Mouse (Mus musculus) hindbrain, postnatal 0 days (tissue): ENCODE data around the gene Gm5286. TPM values are rescaled to one million over a fixed set of nuclear protein-coding genes. Genes with fewer than 3 reads are reported as not detected.
"Not testable (repeated sequence)": the region's sequence is repeated elsewhere in the genome, so short reads cannot be mapped to it uniquely, and the experiment has no call there.

Experiments
- ATAC-seq: fragments of 200-750 bp; cut with Nextera tagmentation; 2 replicates; pipeline ENCODE4 v1.8.0; 2017; ENCODE audit warnings: mild to moderate bottlenecking, moderate TSS enrichment, moderate library complexity
- DNase-seq: peaks from one replicate; pipeline ENCODE4 v3.0.0-alpha.2; 2015; ENCODE audit warnings: low spot score
- H3K27ac ChIP-seq: fragments of 300-500 bp; sonication (generic); 2 replicates; pipeline ENCODE4 v1.5.1; 2014; ENCODE audit warnings: mild to moderate bottlenecking
- H3K27me3 ChIP-seq: fragments of 300-500 bp; sonication (generic); 2 replicates; pipeline ENCODE4 v1.6.1; 2014; ENCODE audit warnings: low read length, mixed read lengths; ENCODE audit not compliant: insufficient read depth
- H3K36me3 ChIP-seq: fragments of 300-500 bp; sonication (generic); 2 replicates; pipeline ENCODE4 v1.6.1; 2014; ENCODE audit warnings: low read length, mixed read lengths; ENCODE audit not compliant: insufficient read depth
- H3K4me1 ChIP-seq: fragments of 300-500 bp; sonication (generic); 2 replicates; pipeline ENCODE4 v1.6.1; 2014; ENCODE audit warnings: antibody characterized with exemption, low read length, mixed read lengths; ENCODE audit not compliant: insufficient read depth
- H3K4me2 ChIP-seq: fragments of 300-500 bp; sonication (generic); 2 replicates; pipeline ENCODE4 v1.6.1; 2014; ENCODE audit warnings: low read depth, mild to moderate bottlenecking, low read length, moderate library complexity, mixed read lengths
- H3K4me3 ChIP-seq: fragments of 300-500 bp; sonication (generic); 2 replicates; pipeline ENCODE4 v1.5.1; 2014; ENCODE audit warnings: low read length
- H3K9ac ChIP-seq: fragments of 300-500 bp; sonication (generic); replicated peaks from 2 replicates; pipeline ENCODE4 v1.6.1; 2014; ENCODE audit warnings: mild to moderate bottlenecking, low read length, moderate library complexity, mixed read lengths
- H3K9me3 ChIP-seq: fragments of 300-500 bp; sonication (generic); 2 replicates; pipeline ENCODE4 v1.6.1; 2016; ENCODE audit warnings: low read length, mixed read lengths
- WGBS: fragments of 180-500 bp; shearing (Covaris S2); extraction: QIAGEN DNeasy Blood & Tissue Kit; methylation state at CpG from one replicate; pipeline ENCODE4 v1.1.7; 2014; 5-methylcytosine and 5-hydroxymethylcytosine counted together
- polyA plus RNA-seq: library from polyadenylated mRNA; unstranded; fragments of >200 nt; fragmentation: Nextera tagmentation; extraction: Ambion mirVana; gene quantifications from 2 replicates; pipeline ENCODE4 v1.2.1, GENCODE M21; 2015
- total RNA-seq: library from RNA; depleted of rRNA; stranded (reverse); fragments of >200 nt; gene quantifications from 2 replicates; pipeline ENCODE4 v1.2.3, GENCODE M21; 2014; rRNA removed

The Gm5286 gene
- total RNA-seq, result not detected in 2 replicates
- polyA plus RNA-seq, result not detected in 2 replicates

GRCm38 (mm10) chr3:94196414-94196813, at the start of gene Gm5286:
TSS of gene Gm5286 (plus strand) at chr3:94196714.
- H3K4me3 ChIP-seq, H3K36me3 ChIP-seq, H3K9ac ChIP-seq, DNase-seq, H3K4me1 ChIP-seq, H3K9me3 ChIP-seq, H3K27me3 ChIP-seq, ATAC-seq, H3K27ac ChIP-seq, H3K4me2 ChIP-seq: not testable (repeated sequence)
- WGBS, result 77% methylated on average over 2 of the region's 4 CpGs

- not testable (repeated sequence) for H3K4me1 ChIP-seq, H3K27me3 ChIP-seq, H3K27ac ChIP-seq, H3K36me3 ChIP-seq, H3K4me3 ChIP-seq, DNase-seq, H3K9ac ChIP-seq, H3K9me3 ChIP-seq, ATAC-seq, H3K4me2 ChIP-seq
These were observed 29.2 kb upstream of the Gm5286 start for GRCm38 (mm10) chr3:94167351-94167750.

DNA sequence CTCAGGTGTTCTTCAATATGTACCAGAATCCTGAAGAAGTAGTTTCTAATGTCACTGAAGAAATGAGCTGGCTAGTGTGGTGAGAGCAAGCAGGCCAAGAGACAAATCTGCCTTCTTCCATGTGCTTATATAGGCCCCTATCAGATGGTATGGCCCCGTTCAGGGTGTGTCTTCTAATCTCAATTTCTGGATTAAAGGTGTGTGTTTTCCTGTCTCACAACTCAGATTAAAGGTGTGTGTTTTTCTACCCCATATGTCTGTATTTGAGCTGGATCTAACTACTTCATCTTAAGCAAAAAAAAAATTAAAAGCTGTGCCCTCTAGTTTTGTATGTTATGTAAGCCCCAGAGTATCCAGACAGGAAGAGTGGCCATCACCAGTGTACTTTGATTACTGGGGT, 18.4 kb upstream of the Gm5286 start, which contains the start of gene Gm10696:
TSS of gene Gm10696 (minus strand) at position 101 of the 400 bp plus-strand sequence.
- H3K4me1 ChIP-seq, H3K4me3 ChIP-seq, H3K27ac ChIP-seq, ATAC-seq, H3K36me3 ChIP-seq, H3K9ac ChIP-seq, H3K27me3 ChIP-seq, H3K4me2 ChIP-seq, H3K9me3 ChIP-seq, DNase-seq: not testable (repeated sequence)
- WGBS, result 95% methylated on average over 1 of the region's 1 CpGs

Other genes starting within 250 kb of the Gm5286 start
- gene Tdpoz5, start 235.4 kb upstream of the Gm5286 start, total RNA-seq, result not detected in 2 replicates
- gene Tdpoz5, start 235.4 kb upstream of the Gm5286 start, polyA plus RNA-seq, result not detected in 2 replicates
- not detected in 2 replicates for gene Gm9125, start 141.8 kb upstream of the Gm5286 start, total RNA-seq
- not detected in 2 replicates for gene Gm9125, start 141.8 kb upstream of the Gm5286 start, polyA plus RNA-seq
- not detected in 2 replicates for gene Gm10697, start 124.1 kb upstream of the Gm5286 start, total RNA-seq
- not detected in 2 replicates for gene Gm10697, start 124.1 kb upstream of the Gm5286 start, polyA plus RNA-seq
- gene Gm10696, start 18.5 kb upstream of the Gm5286 start, total RNA-seq, result not detected in 2 replicates
- not detected in 2 replicates for gene Gm10696, start 18.5 kb upstream of the Gm5286 start, polyA plus RNA-seq
- gene Gm4778, start 67.3 kb downstream of the Gm5286 start, total RNA-seq, result not detected in 2 replicates
- not detected in 2 replicates for gene Gm4778, start 67.3 kb downstream of the Gm5286 start, polyA plus RNA-seq
- gene Them4, start 113.4 kb downstream of the Gm5286 start, total RNA-seq, result 14.6 and 16.4 TPM in 2 replicates
- 66.7 and 66.9 TPM in 2 replicates for gene Them4, start 113.4 kb downstream of the Gm5286 start, polyA plus RNA-seq
- gene Them5, start 145.4 kb downstream of the Gm5286 start, total RNA-seq, result not detected in 2 replicates
- gene Them5, start 145.4 kb downstream of the Gm5286 start, polyA plus RNA-seq, result 0.11 TPM in 1 of 2 replicates, not detected in the other
- gene C2cd4d, start 165.7 kb downstream of the Gm5286 start, total RNA-seq, result 1.8 and 2.6 TPM in 2 replicates
- gene C2cd4d, start 165.7 kb downstream of the Gm5286 start, polyA plus RNA-seq, result 1.3 and 2.2 TPM in 2 replicates
- 1.5 TPM in 2 replicates for gene Rorc, start 176.1 kb downstream of the Gm5286 start, total RNA-seq
- 0.45 and 0.79 TPM in 2 replicates for gene Rorc, start 176.1 kb downstream of the Gm5286 start, polyA plus RNA-seq
- gene Lingo4, start 201.8 kb downstream of the Gm5286 start, total RNA-seq, result 3.7 and 3.9 TPM in 2 replicates
- 2.1 and 2.5 TPM in 2 replicates for gene Lingo4, start 201.8 kb downstream of the Gm5286 start, polyA plus RNA-seq
- gene Tdrkh, start 216.6 kb downstream of the Gm5286 start, total RNA-seq, result 11.8 and 13.7 TPM in 2 replicates
- 46.8 and 48.6 TPM in 2 replicates for gene Tdrkh, start 216.6 kb downstream of the Gm5286 start, polyA plus RNA-seq
- gene Mrpl9, start 246.6 kb downstream of the Gm5286 start, total RNA-seq, result 45.8 and 49.2 TPM in 2 replicates
- gene Mrpl9, start 246.6 kb downstream of the Gm5286 start, polyA plus RNA-seq, result 61.7 and 63.8 TPM in 2 replicates
- not detected in 2 replicates for gene Oaz3, start 247.2 kb downstream of the Gm5286 start, total RNA-seq
- 0.60 and 1.2 TPM in 2 replicates for gene Oaz3, start 247.2 kb downstream of the Gm5286 start, polyA plus RNA-seq